Mouse (Mus musculus): Measurements from ENCODE around the gene Itpk1. TPM values are rescaled to one million over a fixed set of nuclear protein-coding genes. Genes with fewer than 3 reads are reported as not detected.

Itpk1 gene
- total and polyA plus RNA-seq, 2 experiments from 2014 or later: 35.7 to 69.0 TPM

GRCm38 (mm10) chr12:102725146-102725545, 20.4 kb upstream of the Itpk1 start:
- 94% methylated on average over 6 of the region's 6 CpGs for WGBS
- DNase-seq (ENCODE audit: low spot score): no peak
- H3K4me2 ChIP-seq (ENCODE audit: low read depth, low read length): no peak overlapping the region

GRCm38 (mm10) chr12:102723861-102724260, 19.1 kb upstream of the Itpk1 start:
- no peak overlapping the region for H3K4me2 ChIP-seq (ENCODE audit: low read depth, low read length)
- H3K27me3 ChIP-seq (ENCODE audit: insufficient read depth, low read length): no peaks in the 10 kb centered on the region
- 69% methylated on average over 6 of the region's 6 CpGs for WGBS
- no peak overlapping the region for H3K4me3 ChIP-seq (ENCODE audit: low read length)
- no peaks in the 10 kb centered on the region for H3K36me3 ChIP-seq (ENCODE audit: insufficient read depth, low read length)
- ATAC-seq: peak; percentile 30; the same call in 1 of the 2 replicates
- H3K9ac ChIP-seq (replicated peaks; ENCODE audit: low read length): no peak overlapping the region
- no peak overlapping the region for H3K27ac ChIP-seq
- no peak for TF ChIP-seq CTCF (IDR thresholded peaks at IDR 0.05; ENCODE audit: low read depth)
- H3K4me1 ChIP-seq (ENCODE audit: insufficient read depth, low read length): no peaks in the 10 kb centered on the region
- H3K9me3 ChIP-seq (ENCODE audit: low read length): no peaks in the 10 kb centered on the region
- DNase-seq (ENCODE audit: low spot score): peak; percentile 39

More at GRCm38 (mm10) chr12:102725146-102725545, 20.4 kb upstream of the Itpk1 start:
- Histone ChIP-seq H3K4me3 (ENCODE audit: low read length) (no peak overlapping the region), H3K36me3 (ENCODE audit: insufficient read depth, low read length) (no peaks in the 10 kb centered on the region), H3K4me1 (ENCODE audit: insufficient read depth, low read length) (peaks cover 4% of the 10 kb centered on the region; the same call in 1 of the 2 replicates), H3K9me3 (ENCODE audit: low read length) (no peaks in the 10 kb centered on the region), H3K27me3 (ENCODE audit: insufficient read depth, low read length) (no peaks in the 10 kb centered on the region), H3K9ac (replicated peaks; ENCODE audit: low read length) (no peak overlapping the region), H3K27ac (no peak overlapping the region)
- no peak for ATAC-seq
- no peak for TF ChIP-seq CTCF (IDR thresholded peaks at IDR 0.05; ENCODE audit: low read depth)

- DNase-seq (ENCODE audit: low spot score): no peak
- WGBS: 57% methylated on average over 8 of the region's 8 CpGs
- no peak overlapping the region for H3K9ac ChIP-seq (replicated peaks; ENCODE audit: low read length)
- no peak overlapping the region for H3K4me2 ChIP-seq (ENCODE audit: low read depth, low read length)
- no peaks in the 10 kb centered on the region for H3K36me3 ChIP-seq (ENCODE audit: insufficient read depth, low read length)
- no peaks in the 10 kb centered on the region for H3K4me1 ChIP-seq (ENCODE audit: insufficient read depth, low read length)
- ATAC-seq: no peak
- H3K27me3 ChIP-seq (ENCODE audit: insufficient read depth, low read length): no peaks in the 10 kb centered on the region
- TF ChIP-seq CTCF (IDR thresholded peaks at IDR 0.05; ENCODE audit: low read depth): no peak
- H3K9me3 ChIP-seq (ENCODE audit: low read length): no peaks in the 10 kb centered on the region
- no peak overlapping the region for H3K4me3 ChIP-seq (ENCODE audit: low read length)
- no peak overlapping the region for H3K27ac ChIP-seq
Measured at GRCm38 (mm10) chr12:102722966-102723365, 18.2 kb upstream of the Itpk1 start.

- H3K27me3 ChIP-seq (ENCODE audit: insufficient read depth, low read length): no peaks in the 10 kb centered on the region
- H3K4me2 ChIP-seq (ENCODE audit: low read depth, low read length): no peak overlapping the region
- 49% methylated on average over 11 of the region's 11 CpGs for WGBS
- H3K9me3 ChIP-seq (ENCODE audit: low read length): no peaks in the 10 kb centered on the region
- no peaks in the 10 kb centered on the region for H3K36me3 ChIP-seq (ENCODE audit: insufficient read depth, low read length)
- ATAC-seq: 0 out of 2 replicates have a peak, but pooled peaks have one; percentile 18
- no peak overlapping the region for H3K27ac ChIP-seq
- no peak for TF ChIP-seq CTCF (IDR thresholded peaks at IDR 0.05; ENCODE audit: low read depth)
- DNase-seq (ENCODE audit: low spot score): no peak
- H3K4me3 ChIP-seq (ENCODE audit: low read length): no peak overlapping the region
- H3K4me1 ChIP-seq (ENCODE audit: insufficient read depth, low read length): no peaks in the 10 kb centered on the region
- no peak overlapping the region for H3K9ac ChIP-seq (replicated peaks; ENCODE audit: low read length)
Measured at GRCm38 (mm10) chr12:102722451-102722850, 17.7 kb upstream of the Itpk1 start.

GRCm38 (mm10) chr12:102719552-102720315, 15.0 kb upstream of the Itpk1 start:
- H3K9ac ChIP-seq (replicated peaks; ENCODE audit: low read length): no peak overlapping the region
- no peaks in the 10 kb centered on the region for H3K27me3 ChIP-seq (ENCODE audit: insufficient read depth, low read length)
- no peaks in the 10 kb centered on the region for H3K36me3 ChIP-seq (ENCODE audit: insufficient read depth, low read length)
- no peak overlapping the region for H3K27ac ChIP-seq
- peak; percentile 87 for DNase-seq (ENCODE audit: low spot score)
- WGBS: 24% methylated on average over 13 of the region's 13 CpGs
- ATAC-seq: peak; percentile 86
- no peaks in the 10 kb centered on the region for H3K4me1 ChIP-seq (ENCODE audit: insufficient read depth, low read length)
- no peaks in the 10 kb centered on the region for H3K9me3 ChIP-seq (ENCODE audit: low read length)
- H3K4me3 ChIP-seq (ENCODE audit: low read length): no peak overlapping the region
- peak; percentile 89 for TF ChIP-seq CTCF (IDR thresholded peaks at IDR 0.05; ENCODE audit: low read depth)
- peak overlapping the region; percentile 6; the same call in 1 of the 2 replicates for H3K4me2 ChIP-seq (ENCODE audit: low read depth, low read length)

GRCm38 (mm10) chr12:102714654-102715395, 10.1 kb upstream of the Itpk1 start:
- Histone ChIP-seq H3K9me3 (ENCODE audit: low read length) (no peaks in the 10 kb centered on the region), H3K4me2 (ENCODE audit: low read depth, low read length) (no peak overlapping the region), H3K27me3 (ENCODE audit: insufficient read depth, low read length) (no peaks in the 10 kb centered on the region), H3K36me3 (ENCODE audit: insufficient read depth, low read length) (no peaks in the 10 kb centered on the region), H3K27ac (no peak overlapping the region), H3K9ac (replicated peaks; ENCODE audit: low read length) (no peak overlapping the region), H3K4me3 (ENCODE audit: low read length) (no peak overlapping the region), H3K4me1 (ENCODE audit: insufficient read depth, low read length) (no peaks in the 10 kb centered on the region)
- no peak for DNase-seq (ENCODE audit: low spot score)
- ATAC-seq: no peak
- WGBS: 78% methylated on average over 10 of the region's 10 CpGs
- no peak for TF ChIP-seq CTCF (IDR thresholded peaks at IDR 0.05; ENCODE audit: low read depth)

All from hindbrain, postnatal 0 days (tissue).